ENCODE assay signal across 8 mouse cellular contexts in genomic region chr2:169929540-169930497, GRCm38 (mm10).
A peak's percentile ranks its signal among the peaks of the same experiment; 100 is the strongest.
DNase-seq lines count a peak whose midpoint lies in the region; TF ChIP-seq lines count a peak whose summit lies in the region.

No protein-coding gene starts in this region.

- no peak for TF ChIP-seq POLR2A in myocyte (IDR thresholded peaks at IDR 0.05; ENCODE audit: insufficient read length, low read depth)

- H3K79me2 ChIP-seq in myocyte (ENCODE audit: control insufficient read depth, insufficient read depth), result no peaks in the 10 kb centered on the region

- H3K27me3 ChIP-seq in myocyte (ENCODE audit: control insufficient read depth, insufficient read depth, insufficient read length), result no peaks in the 10 kb centered on the region

- H3ac ChIP-seq in myocyte (ENCODE audit: control insufficient read depth, insufficient read length), result no peak overlapping the region

- no peaks in the 10 kb centered on the region for H3K36me3 ChIP-seq in myocyte (ENCODE audit: control insufficient read depth, insufficient read depth)

- H3K4me3 ChIP-seq in gastrocnemius, adult 2 months, result peak overlapping the region; percentile 53
- H3K4me3 ChIP-seq in myocyte, result peak overlapping the region; percentile 2

- intact Hi-C loops in gastrocnemius, adult 2 months (cut with DNase I), result no loop called here
- intact Hi-C loops in gastrocnemius, postnatal 36 days (cut with DNase I), result no loop called here

- no peak for TF ChIP-seq CTCF in gastrocnemius, adult 2 months (IDR thresholded peaks at IDR 0.05)

- H3K27ac ChIP-seq in gastrocnemius, adult 2 months, result no peak overlapping the region

- H3K4me2 ChIP-seq in myocyte (ENCODE audit: low read depth), result peak overlapping the region; percentile 56

- no peak for DNase-seq in gastrocnemius, adult 2 months
- DNase-seq in gastrocnemius, postnatal 36 days, result no peak
- peak; percentile 34 for DNase-seq in cerebellum, adult 9-11 months
- peak; percentile 50 for DNase-seq in gonadal fat pad, adult 2 months (ENCODE audit: low read depth)
- peak; percentile 75 for DNase-seq in kidney, adult 11 months
- DNase-seq in liver, result peak; percentile 17
- DNase-seq in thymus, postnatal 0 days (ENCODE audit: low spot score), result peak; percentile 74

TF ChIP-seq in myocyte, 11 proteins besides CTCF, POLR2A, EP300 and RAD21:
- TF ChIP-seq TCF3 (IDR thresholded peaks at IDR 0.05; ENCODE audit: insufficient read length, low read depth) (no peak), TCF12 (IDR thresholded peaks at IDR 0.05; ENCODE audit: insufficient read depth, poor library complexity, severe bottlenecking) (no peak), USF1 (IDR thresholded peaks at IDR 0.05; ENCODE audit: low read depth) (no peak), REST (IDR thresholded peaks at IDR 0.05; ENCODE audit: insufficient read depth, insufficient read length) (no peak), E2F4 (IDR thresholded peaks at IDR 0.05; ENCODE audit: insufficient read depth) (no peak), MAX (IDR thresholded peaks at IDR 0.05; ENCODE audit: low read depth) (no peak), POLR2AphosphoS2 (IDR thresholded peaks at IDR 0.05; ENCODE audit: insufficient read length, low read depth) (no peak), SRF (IDR thresholded peaks at IDR 0.05; ENCODE audit: control insufficient read depth, insufficient read length, low read depth) (no peak), MYOG (IDR thresholded peaks at IDR 0.05; ENCODE audit: control insufficient read depth in 1 of 3, insufficient read depth in 1 of 3, insufficient read length in 2 of 3, low read depth in 2 of 3) (no peak), MYOD1 (IDR thresholded peaks at IDR 0.05; ENCODE audit: control insufficient read depth in 1 of 3, insufficient read length in 2 of 3, low read depth in 2 of 3) (no peak), CEBPB (IDR thresholded peaks at IDR 0.05; ENCODE audit: insufficient read depth, poor library complexity, severe bottlenecking) (no peak)
TF ChIP-seq in myocyte: peak in this region for 0.

Comparison
In these comparisons a context has a peak if more than half of its experiments do, and no peak if none do; other contexts are left out.
1. DNase-seq: peak in cerebellum, adult 9-11 months (single experiment), gonadal fat pad, adult 2 months (single experiment), kidney, adult 11 months (single experiment), liver (single experiment) and thymus, postnatal 0 days (single experiment); none in gastrocnemius, adult 2 months (single experiment) and gastrocnemius, postnatal 36 days (0 of 2).